Mouse (Mus musculus) midbrain, embryonic 16.5 days (tissue): ENCODE data around the gene Neto2. TPM values are rescaled to one million over a fixed set of nuclear protein-coding genes. Genes with fewer than 3 reads are reported as not detected.

ENCODE experiments used
- ATAC-seq: fragments of 200-750 bp; cut with Nextera tagmentation; 2 replicates; pipeline ENCODE4 v1.8.0; 2017; ENCODE audit warnings: moderate TSS enrichment
- H3K27ac ChIP-seq: fragments of 300-500 bp; sonication (generic); 2 replicates; pipeline ENCODE4 v1.5.1; 2014; ENCODE audit warnings: mild to moderate bottlenecking, low read length, mixed read lengths
- H3K27me3 ChIP-seq: fragments of 300-500 bp; sonication (generic); 2 replicates; pipeline ENCODE4 v1.6.1; 2014; ENCODE audit warnings: low read depth, low read length, mixed read lengths; ENCODE audit not compliant: control insufficient read depth, insufficient read depth
- H3K36me3 ChIP-seq: fragments of 300-500 bp; sonication (generic); 2 replicates; pipeline ENCODE4 v1.6.1; 2014; ENCODE audit warnings: mild to moderate bottlenecking, low read length, moderate library complexity, mixed read lengths; ENCODE audit not compliant: control insufficient read depth, insufficient read depth
- H3K4me1 ChIP-seq: fragments of 300-500 bp; sonication (generic); 2 replicates; pipeline ENCODE4 v1.6.1; 2014; ENCODE audit warnings: mild to moderate bottlenecking, low read length, mixed read lengths; ENCODE audit not compliant: control insufficient read depth, insufficient read depth
- H3K4me2 ChIP-seq: fragments of 300-500 bp; sonication (generic); 2 replicates; pipeline ENCODE4 v1.6.1; 2014; ENCODE audit warnings: mild to moderate bottlenecking, low read length, mixed read lengths
- H3K4me3 ChIP-seq: fragments of 300-500 bp; sonication (generic); 2 replicates; pipeline ENCODE4 v1.5.1; 2014; ENCODE audit warnings: low read depth, mild to moderate bottlenecking, low read length, moderate library complexity, mixed read lengths
- H3K9ac ChIP-seq: fragments of 300-500 bp; sonication (generic); 2 replicates; pipeline ENCODE4 v1.6.1; 2014; ENCODE audit warnings: low read depth, low read length, mixed read lengths
- H3K9me3 ChIP-seq: fragments of 300-500 bp; sonication (generic); replicated peaks from 2 replicates; pipeline ENCODE4 v1.6.1; 2014; ENCODE audit warnings: mild to moderate bottlenecking, low read length, mixed read lengths; ENCODE audit not compliant: control insufficient read depth, poor library complexity, severe bottlenecking
- WGBS: fragments of 180-500 bp; shearing (Covaris S2); extraction: QIAGEN DNeasy Blood & Tissue Kit; methylation state at CpG from one replicate; pipeline ENCODE4 v1.1.7; 2014; 5-methylcytosine and 5-hydroxymethylcytosine counted together
- polyA plus RNA-seq: library from polyadenylated mRNA; unstranded; fragments of >200 nt; fragmentation: Nextera tagmentation; extraction: Ambion mirVana; gene quantifications from 2 replicates; pipeline ENCODE4 v1.2.1, GENCODE M21; 2015

Neto2 gene
- 61.7 and 66.7 TPM in 2 replicates for polyA plus RNA-seq

GRCm38 (mm10) chr8:85700751-85701351, at the start of gene Neto2:
Gene Neto2 (minus strand): TSS chr8:85700924.
- Histone ChIP-seq H3K36me3 (no peaks in the 10 kb centered on the region), H3K4me3 (peak within 1 kb of the TSS; percentile 64), H3K9ac (peak within 1 kb of the TSS; percentile 87), H3K27me3 (no peaks in the 10 kb centered on the region; the same call in 1 of the 2 replicates), H3K27ac (peak within 1 kb of the TSS; percentile 96), H3K4me1 (peaks cover 5% of the 10 kb centered on the region; the same call in 1 of the 2 replicates), H3K9me3 (no peaks in the 10 kb centered on the region), H3K4me2 (peak within 1 kb of the TSS; percentile 92)
- WGBS, result 4% methylated on average over 44 of the region's 65 CpGs
- peak; percentile 92 for ATAC-seq

- WGBS, result 98% methylated on average over 2 of the region's 2 CpGs
- no peak overlapping the region for H3K4me3 ChIP-seq
- H3K9ac ChIP-seq, result no peak overlapping the region
- ATAC-seq, result no peak
- H3K27me3 ChIP-seq, result no peaks in the 10 kb centered on the region
- no peak overlapping the region for H3K4me2 ChIP-seq
- H3K9me3 ChIP-seq, result no peaks in the 10 kb centered on the region
- H3K4me1 ChIP-seq, result no peaks in the 10 kb centered on the region
- H3K36me3 ChIP-seq, result no peaks in the 10 kb centered on the region
- no peak overlapping the region for H3K27ac ChIP-seq
Observed at GRCm38 (mm10) chr8:85745053-85745452, 44.3 kb upstream of the Neto2 start.

GRCm38 (mm10) chr8:85730545-85730944, 29.8 kb upstream of the Neto2 start:
- H3K4me1 ChIP-seq, result no peaks in the 10 kb centered on the region
- ATAC-seq, result no peak
- no peak overlapping the region for H3K27ac ChIP-seq
- H3K27me3 ChIP-seq, result no peaks in the 10 kb centered on the region
- H3K9ac ChIP-seq, result no peak overlapping the region
- peaks cover 9% of the 10 kb centered on the region; the same call in 1 of the 2 replicates for H3K36me3 ChIP-seq
- 93% methylated on average over 3 of the region's 3 CpGs for WGBS
- H3K4me3 ChIP-seq, result no peak overlapping the region
- no peak overlapping the region for H3K4me2 ChIP-seq
- no peaks in the 10 kb centered on the region for H3K9me3 ChIP-seq

GRCm38 (mm10) chr8:85717271-85717670, 16.5 kb upstream of the Neto2 start:
- Histone ChIP-seq H3K9me3 (no peaks in the 10 kb centered on the region), H3K27me3 (no peaks in the 10 kb centered on the region), H3K36me3 (peaks cover 8% of the 10 kb centered on the region), H3K27ac (no peak overlapping the region), H3K9ac (no peak overlapping the region), H3K4me2 (no peak overlapping the region), H3K4me3 (no peak overlapping the region), H3K4me1 (no peaks in the 10 kb centered on the region)
- no peak for ATAC-seq
- WGBS, result 87% methylated on average over 5 of the region's 5 CpGs

- no peaks in the 10 kb centered on the region for H3K4me1 ChIP-seq
- peaks cover 6% of the 10 kb centered on the region for H3K36me3 ChIP-seq
- no peak overlapping the region for H3K4me3 ChIP-seq
- 93% methylated on average over 4 of the region's 4 CpGs for WGBS
- ATAC-seq, result no peak
- no peak overlapping the region for H3K4me2 ChIP-seq
- no peaks in the 10 kb centered on the region for H3K9me3 ChIP-seq
- no peak overlapping the region for H3K9ac ChIP-seq
- H3K27me3 ChIP-seq, result no peaks in the 10 kb centered on the region
- H3K27ac ChIP-seq, result no peak overlapping the region
Observed at GRCm38 (mm10) chr8:85716696-85717095, 16.0 kb upstream of the Neto2 start.

GRCm38 (mm10) chr8:85706988-85707387, 6.3 kb upstream of the Neto2 start:
- H3K9me3 ChIP-seq, result no peaks in the 10 kb centered on the region
- no peak overlapping the region for H3K4me2 ChIP-seq
- H3K4me3 ChIP-seq, result no peak overlapping the region
- no peaks in the 10 kb centered on the region; the same call in 1 of the 2 replicates for H3K27me3 ChIP-seq
- no peak overlapping the region for H3K9ac ChIP-seq
- ATAC-seq, result no peak
- no peaks in the 10 kb centered on the region for H3K36me3 ChIP-seq
- no peaks in the 10 kb centered on the region for H3K4me1 ChIP-seq
- no peak overlapping the region for H3K27ac ChIP-seq
- WGBS, result 73% methylated on average over 2 of the region's 2 CpGs

GRCm38 (mm10) chr8:85700101-85700750, 498 bp downstream of the Neto2 start:
- peak overlapping the region; percentile 96 for H3K27ac ChIP-seq
- H3K9me3 ChIP-seq, result no peaks in the 10 kb centered on the region
- H3K36me3 ChIP-seq, result no peaks in the 10 kb centered on the region
- peak overlapping the region; percentile 64 for H3K4me3 ChIP-seq
- H3K4me2 ChIP-seq, result peak overlapping the region; percentile 92
- H3K4me1 ChIP-seq, result peaks cover 5% of the 10 kb centered on the region; the same call in 1 of the 2 replicates
- ATAC-seq, result peak; percentile 95
- no peaks in the 10 kb centered on the region; the same call in 1 of the 2 replicates for H3K27me3 ChIP-seq
- H3K9ac ChIP-seq, result peak overlapping the region; percentile 87
- WGBS, result under 1% methylated on average over 72 of the region's 84 CpGs

- WGBS, result under 1% methylated on average over 6 of the region's 6 CpGs
- H3K9me3 ChIP-seq, result no peaks in the 10 kb centered on the region
- peak overlapping the region; percentile 51 for H3K4me2 ChIP-seq
- no peak overlapping the region for H3K9ac ChIP-seq
- no peaks in the 10 kb centered on the region; the same call in 1 of the 2 replicates for H3K27me3 ChIP-seq
- no peak overlapping the region for H3K27ac ChIP-seq
- ATAC-seq, result peak; percentile 67
- H3K4me3 ChIP-seq, result peak overlapping the region; percentile 37
- H3K36me3 ChIP-seq, result no peaks in the 10 kb centered on the region
- peaks cover 5% of the 10 kb centered on the region; the same call in 1 of the 2 replicates for H3K4me1 ChIP-seq
Observed at GRCm38 (mm10) chr8:85699051-85699450, 1.7 kb downstream of the Neto2 start.

GRCm38 (mm10) chr8:85665146-85665545, 35.6 kb downstream of the Neto2 start:
- Histone ChIP-seq H3K36me3 (no peaks in the 10 kb centered on the region), H3K9ac (no peak overlapping the region), H3K9me3 (no peaks in the 10 kb centered on the region), H3K27ac (no peak overlapping the region), H3K4me1 (no peaks in the 10 kb centered on the region), H3K27me3 (no peaks in the 10 kb centered on the region), H3K4me2 (no peak overlapping the region), H3K4me3 (no peak overlapping the region)
- no peak for ATAC-seq
